Mouse (Mus musculus): ENCODE measurements around the gene Eml5.

Gene Eml5

GRCm38 (mm10) chr12:98736951-98737800, 164.1 kb downstream of the Eml5 start, which contains the start of gene Ptpn21:
Ptpn21 (minus strand) TSS chr12:98737405.
- in situ Hi-C loops (cut with MboI, MseI), result loop anchor here (10.0 to 25.0 kb wide), 2 partner anchors 62 to 450 kb away; no protein-coding TSS in a partner anchor

Measured in T-helper 1 cell (primary cell).